Mouse (Mus musculus) heart, adult 2 months (tissue): ENCODE results near the gene Gmds. TPM values are rescaled to one million over a fixed set of nuclear protein-coding genes. Genes with fewer than 3 reads are reported as not detected.

ENCODE experiments used
- DNase-seq, 2 experiments: peaks; one replicate each; pipeline ENCODE4 v3.0.0; 2021
- H3K27ac ChIP-seq: fragments of 200-600 bp; 2 replicates; pipeline ENCODE4 v1.8.1; 2022
- H3K27me3 ChIP-seq: fragments of 200-500 bp; 2 replicates; pipeline ENCODE4 v1.6.1; 2012; ENCODE audit warnings: mild to moderate bottlenecking, low read length, inconsistent platforms, mixed read lengths; ENCODE audit not compliant: control insufficient read depth, insufficient read depth
- H3K36me3 ChIP-seq: fragments of 200-500 bp; 2 replicates; pipeline ENCODE4 v1.6.1; 2012; ENCODE audit warnings: low read length, inconsistent platforms; ENCODE audit not compliant: control insufficient read depth, insufficient read depth
- H3K4me1 ChIP-seq: fragments of 200-500 bp; 2 replicates; pipeline ENCODE4 v1.6.1; 2011; ENCODE audit warnings: low read length; ENCODE audit not compliant: control insufficient read depth, insufficient read depth
- H3K4me3 ChIP-seq: fragments of 200-600 bp; 2 replicates; pipeline ENCODE4 v1.8.1; 2022
- H3K79me2 ChIP-seq: fragments of 200-500 bp; replicated peaks from 2 replicates; pipeline ENCODE4 v1.6.1; 2012; ENCODE audit warnings: mild to moderate bottlenecking, inconsistent platforms, low read length, moderate library complexity, mixed read lengths; ENCODE audit not compliant: control insufficient read depth, insufficient read depth
- H3K9ac ChIP-seq: fragments of 200-500 bp; 2 replicates; pipeline ENCODE4 v1.6.1; 2012; ENCODE audit warnings: low read depth, mild to moderate bottlenecking, control low read depth, inconsistent platforms, low read length, mixed read lengths
- CTCF ChIP-seq: fragments of 200-600 bp; IDR thresholded peaks from 2 replicates; pipeline ENCODE4 v1.8.1; 2022; ENCODE audit warnings: antibody characterized with exemption, mild to moderate bottlenecking, moderate library complexity
- EP300 ChIP-seq: fragments of 200-500 bp; IDR thresholded peaks from 2 replicates; pipeline ENCODE4 v1.6.1; 2011; ENCODE audit warnings: low read depth, low read length, control low read depth; ENCODE audit not compliant: insufficient read depth
- POLR2A ChIP-seq: fragments of 200-500 bp; IDR thresholded peaks from 2 replicates; pipeline ENCODE4 v1.6.1; 2011; ENCODE audit warnings: mild to moderate bottlenecking, low read depth, low read length, control low read depth; ENCODE audit not compliant: insufficient read depth
- WGBS: fragments of 180-500 bp; shearing (Covaris S2); methylation state at CpG from one replicate; pipeline ENCODE4 v1.1.7; 2018; 5-methylcytosine and 5-hydroxymethylcytosine counted together
- intact Hi-C: fragments of 180-260 bp; cut with DNase I; formaldehyde crosslinking; loops from one replicate; pipeline ENCODE4 v1.15.1; 2025
- polyA plus RNA-seq: library from polyadenylated mRNA; depleted of rRNA; stranded (reverse); fragments of >200 nt; gene quantifications from 2 replicates; pipeline ENCODE4 v1.2.3, GENCODE M21; 2012
- total RNA-seq, 2 experiments: library from RNA; stranded (reverse); gene quantifications; 2 replicates each; pipeline ENCODE4 v1.2.3; 2021

Gmds gene
- total and polyA plus RNA-seq, 3 experiments = 4.2 to 6.0 (median 5.2) TPM

DNA sequence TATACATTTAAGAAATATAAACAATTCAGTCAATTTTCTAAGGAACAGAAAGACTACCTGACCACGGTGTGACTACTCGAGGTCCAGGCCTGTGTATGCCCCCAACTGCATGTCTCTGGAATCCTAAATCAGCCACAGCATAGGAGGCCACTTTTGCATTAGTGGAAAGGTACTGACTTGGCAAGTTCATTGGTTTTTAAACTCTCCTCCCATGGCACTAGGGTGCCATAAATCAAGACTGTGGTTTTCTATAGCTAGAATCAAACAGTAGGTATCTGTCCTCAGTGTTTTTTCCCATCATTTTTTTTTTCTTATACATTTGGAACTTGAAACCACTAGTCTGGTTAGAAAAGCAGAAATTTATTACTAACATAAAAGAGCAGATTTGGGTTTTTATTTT, 68.8 kb downstream of the Gmds start:
- H3K79me2 ChIP-seq = no peaks in the 10 kb centered on the region
- no peaks in the 10 kb centered on the region; the same call in none of the 2 replicates for H3K4me1 ChIP-seq
- DNase-seq = no peak
- intact Hi-C loops = no loop called here
- H3K9ac ChIP-seq = no peak overlapping the region
- 38% methylated on average over 2 of the region's 2 CpGs for WGBS
- H3K4me3 ChIP-seq = no peak overlapping the region
- no peak overlapping the region for H3K27ac ChIP-seq
- TF ChIP-seq EP300 = no peak
- TF ChIP-seq POLR2A = no peak
- no peak for TF ChIP-seq CTCF
- H3K27me3 ChIP-seq = no peaks in the 10 kb centered on the region
- no peaks in the 10 kb centered on the region for H3K36me3 ChIP-seq

DNA sequence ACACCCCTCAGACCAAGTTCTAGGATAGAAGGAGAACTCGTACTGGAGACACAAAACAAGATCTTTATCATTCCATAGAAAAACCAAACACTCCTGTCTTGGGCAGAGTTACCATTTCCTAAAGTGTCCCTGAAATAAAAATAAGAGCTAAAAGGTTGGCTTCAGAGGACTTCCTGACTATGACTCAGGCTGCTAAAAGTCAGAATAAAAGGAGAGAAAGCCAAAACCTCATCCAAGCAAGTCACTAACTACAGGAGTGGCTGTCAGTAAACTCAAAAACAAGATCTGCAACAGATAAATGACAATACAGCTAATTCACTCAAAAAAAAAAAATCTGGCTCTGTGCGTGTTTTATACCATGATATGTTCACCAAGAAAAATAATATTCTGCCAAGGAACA, 69.3 kb downstream of the Gmds start:
- H3K4me3 ChIP-seq = no peak overlapping the region
- H3K9ac ChIP-seq = no peak overlapping the region
- H3K4me1 ChIP-seq = no peaks in the 10 kb centered on the region; the same call in none of the 2 replicates
- DNase-seq = no peak
- intact Hi-C loops = no loop called here
- H3K27me3 ChIP-seq = no peaks in the 10 kb centered on the region
- no peak overlapping the region for H3K27ac ChIP-seq
- TF ChIP-seq POLR2A (no peak), EP300 (no peak), CTCF (no peak)
- WGBS = 43% methylated on average over 2 of the region's 2 CpGs
- no peaks in the 10 kb centered on the region for H3K79me2 ChIP-seq
- no peaks in the 10 kb centered on the region for H3K36me3 ChIP-seq

DNA sequence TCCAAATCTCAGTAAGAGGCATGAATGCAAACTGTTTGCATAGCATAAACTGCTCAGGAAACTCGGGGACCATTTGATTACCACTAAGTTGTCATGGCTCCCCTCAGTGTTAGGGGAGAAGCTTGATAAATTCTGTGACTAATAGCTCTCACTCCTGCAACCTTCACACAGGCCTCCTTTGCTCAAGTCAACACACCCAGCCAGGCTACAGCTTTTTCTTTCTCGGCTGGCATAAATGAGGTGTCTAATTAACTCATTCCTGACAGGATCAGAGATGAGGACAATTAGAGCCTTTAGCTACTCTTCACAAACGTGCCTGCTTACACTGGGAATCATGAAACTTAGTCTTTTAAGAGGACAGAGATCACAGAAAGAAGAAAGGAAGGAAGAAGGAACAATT, 70.3 kb downstream of the Gmds start:
- TF ChIP-seq CTCF = no peak
- no peak for TF ChIP-seq EP300
- no peak for TF ChIP-seq POLR2A
- H3K27ac ChIP-seq = no peak overlapping the region
- DNase-seq = no peak
- WGBS = 51% methylated on average over 3 of the region's 3 CpGs
- no peaks in the 10 kb centered on the region for H3K79me2 ChIP-seq
- intact Hi-C loops = no loop called here
- H3K27me3 ChIP-seq = no peaks in the 10 kb centered on the region
- H3K36me3 ChIP-seq = no peaks in the 10 kb centered on the region
- H3K9ac ChIP-seq = no peak overlapping the region
- no peak overlapping the region for H3K4me3 ChIP-seq
- no peaks in the 10 kb centered on the region; the same call in none of the 2 replicates for H3K4me1 ChIP-seq

DNA sequence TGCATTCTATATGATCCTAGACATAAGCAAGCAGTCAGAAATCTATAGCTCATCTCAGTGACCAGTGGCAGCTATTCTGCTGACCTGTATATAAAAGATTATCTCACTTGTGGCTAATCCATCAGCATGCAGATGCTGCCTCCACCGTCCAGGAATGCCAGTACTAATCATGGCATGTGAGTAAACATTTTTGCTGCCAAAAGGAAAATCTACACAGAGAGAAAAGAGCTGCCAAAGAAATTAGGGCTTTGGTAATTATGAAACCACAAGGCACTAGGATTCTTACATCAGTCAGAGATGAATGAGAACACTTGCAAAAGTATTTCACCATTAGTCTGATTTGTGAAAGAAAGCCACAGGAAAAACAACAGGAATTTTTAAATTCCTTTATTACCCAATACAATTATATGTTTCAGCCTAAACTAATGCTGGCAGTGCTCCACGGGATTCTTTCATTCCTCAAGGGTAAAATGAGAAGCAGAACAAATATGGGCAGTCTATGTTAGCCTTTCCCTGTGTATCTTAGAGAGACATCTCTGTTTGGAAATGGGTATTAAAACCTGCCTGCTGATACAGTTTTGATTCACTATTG, 71.3 kb downstream of the Gmds start:
- H3K79me2 ChIP-seq = no peaks in the 10 kb centered on the region
- H3K9ac ChIP-seq = no peak overlapping the region
- H3K4me3 ChIP-seq = no peak overlapping the region
- no peaks in the 10 kb centered on the region; the same call in none of the 2 replicates for H3K4me1 ChIP-seq
- intact Hi-C loops = no loop called here
- no peak overlapping the region for H3K27ac ChIP-seq
- no peaks in the 10 kb centered on the region for H3K27me3 ChIP-seq
- H3K36me3 ChIP-seq = no peaks in the 10 kb centered on the region
- TF ChIP-seq EP300 (no peak), POLR2A (no peak), CTCF (no peak)
- WGBS = 26% methylated on average over 2 of the region's 2 CpGs
- DNase-seq = no peak

DNA sequence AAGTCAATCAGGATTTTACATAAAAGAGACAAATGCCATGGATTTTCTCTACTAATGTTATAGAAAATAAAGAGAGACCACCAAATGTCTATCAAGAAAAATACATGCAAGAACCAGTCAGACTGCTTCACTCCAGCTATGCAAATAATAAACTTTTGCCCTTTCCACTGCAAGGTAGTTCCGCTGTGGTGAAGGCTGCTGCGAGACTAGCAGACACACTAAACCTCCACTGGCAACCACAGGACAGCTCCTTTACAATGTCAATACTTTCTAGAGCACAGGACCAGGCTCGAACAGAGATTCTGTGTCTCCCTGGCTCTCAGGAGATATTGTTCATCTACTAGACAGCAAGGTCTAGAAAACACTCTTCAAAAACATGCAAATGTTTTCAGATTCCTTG, 71.8 kb downstream of the Gmds start:
- DNase-seq = no peak
- no peaks in the 10 kb centered on the region for H3K36me3 ChIP-seq
- no peaks in the 10 kb centered on the region for H3K79me2 ChIP-seq
- no peak overlapping the region for H3K9ac ChIP-seq
- H3K27me3 ChIP-seq = no peaks in the 10 kb centered on the region
- TF ChIP-seq EP300 = no peak
- TF ChIP-seq CTCF = no peak
- no peak for TF ChIP-seq POLR2A
- no peak overlapping the region for H3K4me3 ChIP-seq
- no peak overlapping the region for H3K27ac ChIP-seq
- H3K4me1 ChIP-seq = no peaks in the 10 kb centered on the region; the same call in none of the 2 replicates
- intact Hi-C loops = no loop called here
- 66% methylated on average over 3 of the region's 3 CpGs for WGBS

DNA sequence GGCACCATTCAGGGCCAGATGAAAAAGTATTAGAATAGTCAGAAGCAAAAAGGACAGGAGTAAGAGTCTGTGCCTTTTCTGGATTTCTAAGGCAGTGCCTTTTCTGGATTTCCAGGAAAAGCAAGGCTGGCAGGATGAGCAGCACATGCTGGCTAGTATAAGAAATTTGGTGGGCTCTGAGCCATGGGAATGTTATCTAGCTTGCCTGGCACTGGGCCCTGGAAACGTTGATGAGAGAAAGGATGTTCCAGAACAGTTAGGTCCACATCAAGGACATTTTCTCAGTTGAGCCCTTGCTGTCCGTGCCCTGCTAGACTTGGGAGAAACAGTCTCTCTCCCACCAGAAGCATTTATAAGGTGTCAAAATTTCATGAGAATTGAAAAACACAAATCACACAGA, 82.4 kb downstream of the Gmds start:
- intact Hi-C loops = no loop called here
- Histone ChIP-seq H3K9ac (no peak overlapping the region), H3K79me2 (no peaks in the 10 kb centered on the region), H3K27ac (peak overlapping the region; percentile 62), H3K36me3 (no peaks in the 10 kb centered on the region), H3K27me3 (no peaks in the 10 kb centered on the region), H3K4me3 (no peak overlapping the region), H3K4me1 (no peaks in the 10 kb centered on the region; the same call in 1 of the 2 replicates)
- 0 out of 2 replicates have a peak, but pooled peaks have one; percentile 31 for TF ChIP-seq EP300
- no peak for TF ChIP-seq POLR2A
- TF ChIP-seq CTCF = no peak
- 18% methylated on average over 2 of the region's 2 CpGs for WGBS
- DNase-seq = peak; percentile 68 to 81
